Mouse (Mus musculus) left cerebral cortex, postnatal 25 days (tissue): ENCODE data around the gene Rrp8. TPM values are rescaled to one million over a fixed set of nuclear protein-coding genes. Genes with fewer than 3 reads are reported as not detected.

Experiments
- DNase-seq, 2 experiments: peaks; one replicate each; pipeline ENCODE4 v3.0.0; 2022; ENCODE audit warnings: low spot score in 2 of 2, mixed read lengths in 1 of 2
- intact Hi-C: fragments of 180-260 bp; cut with DNase I; formaldehyde crosslinking; loops from one replicate; pipeline ENCODE4 v1.15.1; 2025
- total RNA-seq, 2 experiments: library from RNA; stranded (reverse); gene quantifications; 2 replicates each; pipeline ENCODE4 v1.2.3; 2021

Gene Rrp8
- 10 to 100 TPM; 11.0 to 12.6 TPM for total RNA-seq

DNA sequence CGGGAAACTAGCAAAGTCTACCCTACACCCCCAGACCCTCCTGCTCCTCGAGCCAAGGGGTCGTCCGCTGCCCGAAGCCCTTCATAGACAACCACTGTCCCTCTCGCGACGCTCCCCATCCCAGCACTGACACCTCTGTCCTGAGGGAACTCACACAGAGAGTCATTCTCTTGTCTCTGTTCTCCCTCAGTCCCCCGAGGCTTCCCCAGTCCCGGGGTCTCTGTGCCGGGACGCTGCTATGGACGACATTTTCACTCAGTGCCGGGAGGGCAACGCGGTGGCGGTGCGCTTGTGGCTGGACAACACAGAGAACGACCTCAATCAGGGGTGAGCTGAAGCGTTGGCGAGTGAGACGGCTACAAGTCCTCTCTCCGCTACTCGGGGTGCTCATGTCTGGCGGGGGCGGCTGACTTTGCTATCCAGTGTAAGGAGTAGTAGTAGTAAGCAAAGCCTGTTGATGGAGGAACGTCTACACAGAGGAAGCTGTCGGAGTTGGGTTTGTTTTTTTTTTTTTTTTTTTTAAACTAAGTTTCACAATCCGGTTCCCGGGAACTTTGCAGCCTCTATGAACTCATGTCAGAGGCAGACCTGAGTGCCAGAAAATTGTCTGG lies at the start of gene Rrp8:
Rrp8 (minus strand) TSS at position 475 of the 611 bp plus-strand sequence.
- intact Hi-C loops, result loop anchor here (10.0 kb wide), 1 partner anchor 92 kb away; the partner anchor contains the start of genes Arfip2, Gm45799 and Timm10b
- peak; percentile 27 to 51 for DNase-seq

DNA sequence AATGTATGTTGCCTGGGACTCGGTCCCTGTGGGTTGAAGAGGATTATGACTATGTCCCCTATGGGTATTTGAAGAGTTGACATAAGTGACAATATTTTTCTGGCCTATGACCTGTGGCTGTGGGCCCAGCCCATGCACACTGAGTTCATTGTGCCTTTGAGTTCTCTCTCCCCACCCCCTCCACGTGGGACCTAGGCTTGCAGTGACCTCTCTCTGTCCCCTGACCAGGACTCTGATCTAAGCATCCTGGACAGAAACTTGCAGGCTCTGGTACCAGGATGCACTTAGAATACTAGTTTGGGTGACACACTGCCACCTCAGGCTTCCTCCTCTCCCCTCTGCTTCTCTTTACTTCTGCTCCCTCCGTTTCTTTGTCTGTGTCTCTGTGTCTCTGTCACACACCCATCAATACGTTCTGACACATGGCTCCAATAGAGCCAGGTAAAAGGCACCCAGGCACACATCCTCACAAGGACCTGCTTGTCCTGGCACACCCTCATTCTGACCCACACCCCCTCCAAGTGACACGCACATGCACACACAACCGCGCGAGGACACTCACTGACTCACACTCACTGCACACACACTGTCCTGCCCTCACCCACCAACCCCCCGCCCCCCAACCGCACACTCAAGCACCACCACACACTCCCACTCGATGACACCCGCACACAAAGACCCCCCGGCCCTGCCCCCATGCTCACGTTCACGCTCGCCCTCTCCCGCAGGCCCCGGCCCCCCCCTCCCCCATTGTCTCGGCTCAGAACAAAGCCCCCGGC lies 49.5 kb upstream of the Rrp8 start:
- intact Hi-C loops, result no loop called here

DNA sequence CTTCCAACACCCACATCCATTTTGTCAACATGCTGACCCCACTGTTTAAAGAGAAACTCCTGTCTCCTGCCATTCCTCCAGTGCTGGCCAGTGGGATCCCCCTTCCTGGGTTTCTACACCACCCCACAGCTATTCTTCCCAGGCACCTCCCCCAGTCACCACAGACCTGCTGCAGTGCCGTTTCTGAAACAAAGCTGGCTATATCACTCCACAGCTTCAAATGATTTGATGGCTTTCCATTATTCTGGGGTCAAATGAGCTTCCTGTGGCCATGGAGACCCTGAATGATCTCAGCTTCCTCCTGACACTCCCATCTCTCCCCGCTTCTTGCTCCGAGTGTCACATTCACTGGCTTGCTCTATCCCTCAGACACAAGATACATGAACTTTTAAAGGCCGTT lies 47.4 kb upstream of the Rrp8 start:
- intact Hi-C loops, result no loop called here
- no peak for DNase-seq

More for the DNA sequence above, 49.5 kb upstream of the Rrp8 start:
- DNase-seq, result no peak

DNA sequence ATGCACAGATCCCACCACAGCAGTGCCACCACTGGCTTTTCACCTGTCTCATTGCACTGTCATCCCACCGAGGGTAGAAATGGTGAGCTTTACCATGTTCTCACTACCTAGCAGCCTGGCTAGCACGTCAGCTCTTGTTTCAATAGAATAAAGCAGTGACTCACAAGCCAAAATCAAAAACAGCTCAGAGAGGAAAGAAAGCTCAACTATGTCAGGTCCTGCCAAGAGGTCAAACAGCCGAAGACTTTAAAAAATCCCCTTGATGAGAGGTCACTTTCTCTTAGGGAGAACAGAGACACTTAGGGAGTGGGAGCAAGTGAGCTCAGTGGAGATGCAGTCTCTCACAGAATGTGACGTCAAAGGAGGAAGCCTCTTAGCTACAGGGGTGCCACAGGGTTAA lies 46.7 kb upstream of the Rrp8 start:
- DNase-seq, result no peak
- intact Hi-C loops, result no loop called here

DNA sequence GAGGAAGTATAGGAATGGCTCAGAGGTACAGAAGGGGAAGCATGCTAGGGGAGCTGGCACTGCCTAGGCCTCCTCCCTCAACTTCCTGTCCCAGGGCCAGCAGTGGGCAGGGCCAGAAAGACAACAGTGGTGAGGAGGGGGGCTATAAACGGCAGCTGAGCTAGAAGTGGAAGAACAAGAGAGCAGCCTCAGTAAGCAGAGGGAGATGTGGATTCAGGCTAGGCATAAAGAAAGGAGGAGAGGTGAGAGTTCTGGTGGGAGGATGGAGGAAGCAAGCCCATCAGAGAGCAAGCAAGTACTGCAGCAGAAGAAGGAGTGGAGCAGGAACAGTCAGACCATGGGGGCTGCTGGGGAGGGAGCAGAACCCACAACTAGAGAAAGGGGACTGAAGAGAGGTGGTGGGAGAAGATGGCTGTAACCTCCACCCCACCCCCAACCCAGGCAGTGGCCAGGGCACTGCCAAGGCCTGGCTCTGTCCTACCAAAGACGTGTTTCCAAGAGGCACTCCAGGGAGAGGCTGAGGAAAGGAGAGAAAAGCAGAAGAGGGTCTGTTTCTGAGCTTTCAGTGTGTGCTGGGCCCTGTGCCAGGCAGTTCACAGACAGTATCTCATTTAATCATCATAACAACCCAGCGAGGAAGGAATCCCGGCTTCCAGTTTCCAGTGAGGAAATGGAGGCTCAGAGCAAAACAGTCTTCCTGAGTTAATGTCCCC lies 41.5 kb upstream of the Rrp8 start:
- peak in 1 of 2 experiments; percentile 58 for DNase-seq
- intact Hi-C loops, result no loop called here

DNA sequence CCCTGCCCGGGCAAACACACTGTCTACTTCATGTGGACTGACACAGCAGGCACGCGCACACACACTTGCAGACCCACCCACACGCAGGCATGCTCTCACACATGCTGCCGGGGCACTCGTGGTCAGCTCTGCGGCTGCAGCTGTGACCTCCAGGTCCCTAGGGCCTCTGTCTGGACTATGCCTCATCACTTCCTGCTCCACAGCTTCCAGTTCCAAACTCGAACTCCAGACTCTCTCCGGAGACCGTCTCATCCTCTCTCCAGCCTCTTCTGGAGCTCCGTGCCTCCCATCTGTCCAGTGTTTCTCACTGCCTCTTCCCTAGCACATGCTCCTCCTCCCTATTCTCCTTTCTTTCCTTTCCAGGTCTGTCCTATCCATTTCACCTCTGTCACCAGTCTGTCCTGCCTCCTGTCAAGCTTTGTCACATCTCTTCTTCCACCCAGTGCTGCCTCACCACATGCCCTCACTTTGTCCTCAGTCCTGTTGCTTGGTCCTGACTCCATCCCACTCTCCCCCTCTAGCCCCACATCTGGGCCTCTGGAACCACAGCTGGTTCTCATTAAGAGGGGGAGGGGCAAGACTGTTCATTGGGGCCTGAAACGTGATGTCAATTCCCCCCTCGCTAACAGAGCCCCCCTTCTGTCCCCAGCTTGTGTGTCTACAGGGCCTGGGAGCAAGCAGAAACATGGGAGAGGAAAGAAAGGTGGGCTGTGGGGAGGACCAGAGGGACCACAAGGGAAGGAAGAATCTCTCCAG lies 40.8 kb upstream of the Rrp8 start:
- DNase-seq, result no peak
- intact Hi-C loops, result no loop called here

DNA sequence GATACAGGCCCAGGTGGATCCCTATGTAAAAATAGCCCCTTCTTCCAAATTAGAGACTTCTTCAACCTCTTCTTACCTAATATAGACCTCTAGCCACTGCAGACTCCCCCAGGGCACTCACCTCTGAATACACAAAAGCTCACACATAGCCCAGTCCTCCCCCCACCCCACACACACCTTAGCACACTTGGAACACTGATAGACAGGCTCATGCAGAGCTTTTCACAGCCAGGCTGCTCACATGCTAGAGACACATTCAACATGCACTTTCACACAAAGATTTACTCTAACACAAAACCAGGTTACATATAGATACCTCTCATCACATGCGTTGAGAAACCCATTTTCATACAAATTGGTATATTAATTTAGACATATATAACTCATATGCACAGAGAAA lies 40.1 kb upstream of the Rrp8 start:
- no peak for DNase-seq
- intact Hi-C loops, result no loop called here

DNA sequence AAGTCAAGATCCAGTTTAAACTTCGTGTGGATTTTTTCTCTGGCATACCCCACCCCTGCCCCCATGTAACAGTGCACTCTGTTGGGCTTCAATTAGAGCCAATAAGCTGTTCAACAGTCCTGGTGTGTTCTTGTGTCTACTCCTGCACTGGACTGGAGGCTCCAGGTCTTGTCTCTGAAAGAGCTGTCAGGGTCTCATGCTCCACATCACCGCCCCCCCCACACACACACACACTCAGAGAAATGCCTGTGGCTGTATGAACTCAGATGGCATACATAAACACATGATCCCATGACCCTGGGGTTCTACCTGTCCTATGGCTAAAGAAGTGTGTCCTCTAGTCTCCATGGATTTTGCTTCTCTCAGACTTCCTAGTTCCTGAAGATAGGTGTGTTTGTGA lies 38.8 kb upstream of the Rrp8 start:
- DNase-seq, result no peak
- intact Hi-C loops, result no loop called here

DNA sequence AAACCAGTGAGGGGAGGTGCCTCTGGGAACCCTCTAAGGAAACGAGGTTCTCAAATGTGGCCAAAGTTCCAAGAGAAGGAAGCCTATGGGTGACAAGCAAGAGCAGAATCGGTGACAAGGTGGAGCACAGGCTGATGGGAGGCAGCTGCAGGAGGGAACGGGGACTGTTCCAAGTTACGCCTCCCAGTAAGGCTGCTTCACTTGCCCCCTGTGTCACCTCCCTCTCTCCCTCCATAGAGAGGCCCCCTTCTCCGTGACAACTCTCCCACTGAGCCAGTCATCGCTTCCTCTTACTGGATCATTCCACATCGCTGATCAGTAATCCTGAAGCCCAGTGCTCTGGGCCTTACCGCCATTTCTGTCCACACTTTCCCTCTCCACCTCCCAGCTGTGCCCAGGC lies 37.5 kb upstream of the Rrp8 start:
- intact Hi-C loops, result no loop called here
- no peak for DNase-seq

DNA sequence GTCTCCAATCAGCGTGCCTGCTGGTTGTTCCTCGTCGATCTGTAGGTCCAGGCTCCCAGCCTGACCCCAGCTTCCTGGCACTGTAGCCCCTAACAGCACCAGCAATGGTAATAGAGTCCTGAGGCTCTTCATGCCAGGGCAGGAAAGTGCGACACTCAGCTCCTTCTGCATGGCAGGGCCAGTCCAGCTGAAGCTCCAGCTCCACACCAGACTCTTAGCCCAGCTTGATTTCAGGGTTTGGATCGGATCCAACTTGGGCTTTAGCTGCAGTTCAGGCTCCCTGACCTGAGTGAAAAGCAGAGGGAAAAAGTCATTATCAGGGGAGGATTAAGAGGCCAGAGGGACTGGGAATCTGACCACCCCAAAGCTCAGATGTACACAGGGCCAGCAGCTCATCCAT lies 35.9 kb upstream of the Rrp8 start:
- DNase-seq, result no peak
- intact Hi-C loops, result no loop called here

DNA sequence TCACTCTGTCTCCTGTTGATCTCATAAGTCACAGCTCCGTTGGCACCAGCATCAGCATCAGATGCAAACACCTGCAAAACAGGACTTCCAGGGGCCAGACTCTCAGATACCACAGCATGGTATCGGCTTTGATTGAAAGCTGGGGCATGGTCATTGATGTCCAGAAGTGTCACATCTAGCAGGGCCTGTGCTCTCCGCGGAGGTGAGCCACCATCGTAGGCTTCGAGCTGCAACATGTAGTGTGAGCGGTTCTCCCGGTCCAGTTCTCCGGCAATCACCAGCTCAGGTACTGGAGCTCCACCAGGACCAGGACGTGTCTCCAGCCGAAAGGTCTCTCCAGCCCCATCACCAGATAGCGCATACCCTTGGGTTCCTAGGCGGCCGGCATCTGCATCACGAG lies 35.1 kb upstream of the Rrp8 start:
- intact Hi-C loops, result no loop called here
- DNase-seq, result no peak

DNA sequence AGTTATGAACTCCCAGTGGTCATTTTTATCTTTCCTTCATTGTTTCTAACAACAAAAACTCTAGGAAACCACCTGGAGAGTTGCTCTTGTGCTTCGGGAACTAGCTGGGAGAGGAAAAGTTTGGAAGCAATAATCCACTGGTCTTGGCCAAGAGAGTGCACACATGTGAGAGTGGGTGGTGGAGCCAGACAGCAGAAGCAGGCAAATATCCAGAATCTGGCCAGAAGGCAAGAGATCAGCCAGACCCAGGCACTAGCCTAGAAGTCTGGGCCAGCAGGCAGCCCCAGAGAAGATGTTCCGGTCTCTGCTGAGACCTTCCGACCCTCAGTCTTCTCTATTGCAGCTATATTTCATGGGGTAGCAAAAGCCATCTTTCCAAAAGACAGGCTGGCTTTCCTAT lies 32.8 kb upstream of the Rrp8 start:
- intact Hi-C loops, result no loop called here
- no peak for DNase-seq

DNA sequence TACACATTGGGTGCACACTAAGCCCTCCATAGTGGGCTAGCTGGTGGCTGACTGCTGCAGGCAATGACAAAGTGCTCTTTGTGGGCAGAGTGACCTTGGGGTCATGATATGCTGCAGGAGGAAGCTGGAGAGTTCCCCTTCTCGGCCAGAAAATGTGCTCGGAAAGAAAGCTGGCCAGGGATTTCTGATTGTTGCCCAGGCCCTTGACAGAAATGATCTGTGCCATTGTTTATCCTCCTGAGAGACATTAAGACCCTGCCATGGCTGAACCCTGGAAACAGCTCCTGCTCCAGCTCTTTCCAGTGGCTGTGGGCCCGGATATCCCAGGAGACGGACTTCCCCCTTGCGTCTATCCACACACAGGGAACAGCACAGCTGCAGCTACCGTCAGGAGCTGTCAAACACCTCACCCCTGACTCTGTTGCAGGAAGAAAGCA lies 30.6 kb upstream of the Rrp8 start:
- DNase-seq, result no peak
- intact Hi-C loops, result no loop called here

DNA sequence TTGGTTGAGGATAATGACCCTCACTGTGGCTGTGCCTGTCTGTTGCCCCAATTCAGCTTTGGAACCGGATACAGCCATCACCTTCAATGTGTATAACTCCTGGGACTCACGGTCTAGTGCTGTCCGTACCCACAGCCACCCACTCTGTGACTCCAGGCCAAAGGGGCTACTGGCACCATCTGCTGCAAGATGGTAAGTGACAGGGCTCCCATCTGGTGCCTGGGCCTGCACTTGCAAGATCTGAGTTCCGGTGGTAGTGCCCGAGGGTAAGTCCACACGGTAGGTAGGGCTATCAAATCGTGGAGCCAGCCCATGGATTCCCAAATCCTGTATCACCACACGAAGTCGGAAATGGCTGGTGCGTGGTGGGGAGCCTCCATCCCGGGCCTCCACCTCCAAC lies 27.1 kb upstream of the Rrp8 start:
- DNase-seq, result no peak
- intact Hi-C loops, result no loop called here

DNA sequence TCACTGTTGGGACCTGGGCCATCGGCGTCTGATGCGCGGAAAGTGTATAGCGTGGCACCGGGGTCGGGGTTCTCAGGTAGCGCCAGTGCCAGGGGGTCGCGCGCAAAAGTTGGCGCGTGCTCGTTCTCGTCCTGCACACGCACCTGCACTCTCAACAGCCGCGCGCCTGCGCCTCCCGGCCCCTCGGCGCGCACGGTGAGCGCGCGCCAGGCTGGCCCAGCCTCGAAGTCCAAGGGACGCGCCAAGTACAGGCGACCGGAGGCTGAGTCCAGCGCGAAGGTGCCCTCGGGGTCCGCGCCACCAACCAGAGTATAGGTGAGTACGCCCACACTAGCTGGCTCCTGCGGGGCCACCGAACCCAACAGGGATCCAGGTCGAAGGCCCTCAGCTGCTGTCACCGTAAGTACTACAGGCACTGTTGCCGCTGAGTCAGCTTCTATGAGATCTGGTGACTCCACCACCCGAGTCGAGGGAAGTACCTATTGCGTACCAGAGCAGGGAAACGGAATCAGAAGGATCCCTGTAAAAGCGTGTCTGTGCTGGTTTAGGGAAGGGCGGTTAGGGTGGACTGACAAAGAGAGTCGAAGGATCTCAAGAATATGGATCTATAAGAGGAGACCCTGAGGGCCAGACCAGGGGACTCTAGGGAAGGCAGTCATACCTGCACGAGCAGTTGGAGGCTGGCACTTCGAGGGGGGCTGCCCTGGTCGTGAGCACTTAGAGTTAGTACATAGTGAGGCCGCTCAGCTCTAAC lies 25.5 kb upstream of the Rrp8 start:
- DNase-seq, result no peak
- intact Hi-C loops, result no loop called here

DNA sequence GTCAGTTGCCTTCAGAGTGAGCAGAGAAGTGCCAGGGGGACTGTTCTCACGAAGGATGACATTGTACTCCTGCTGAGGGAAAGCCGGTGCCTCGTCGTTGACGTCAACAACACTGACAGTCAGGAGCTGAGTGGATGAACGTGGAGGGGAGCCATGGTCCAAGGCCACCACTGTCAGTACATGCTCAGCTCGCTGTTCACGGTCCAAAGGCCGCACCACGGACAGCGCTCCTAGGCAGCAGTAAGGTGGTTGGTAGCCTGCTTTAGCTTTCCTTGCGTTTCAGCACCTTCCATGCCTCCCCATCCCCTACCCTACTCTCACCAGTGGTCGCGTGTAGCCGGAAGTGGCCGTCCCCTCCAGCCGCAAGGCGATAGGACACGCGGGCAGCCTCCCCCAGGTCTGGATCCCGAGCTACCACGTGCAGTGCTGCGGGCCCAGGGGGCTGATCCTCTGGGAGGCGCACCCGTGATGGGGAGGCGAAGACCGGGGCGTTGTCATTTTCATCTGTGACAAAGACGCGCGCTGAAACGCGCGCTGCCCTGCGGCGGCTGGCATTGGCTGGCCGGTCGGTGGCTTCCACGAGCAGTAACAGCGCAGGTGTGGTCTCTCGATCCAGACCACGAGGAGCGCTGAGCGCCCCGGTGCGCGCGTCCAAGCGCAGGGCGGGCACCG lies 24.8 kb upstream of the Rrp8 start:
- no peak for DNase-seq
- intact Hi-C loops, result no loop called here

DNA sequence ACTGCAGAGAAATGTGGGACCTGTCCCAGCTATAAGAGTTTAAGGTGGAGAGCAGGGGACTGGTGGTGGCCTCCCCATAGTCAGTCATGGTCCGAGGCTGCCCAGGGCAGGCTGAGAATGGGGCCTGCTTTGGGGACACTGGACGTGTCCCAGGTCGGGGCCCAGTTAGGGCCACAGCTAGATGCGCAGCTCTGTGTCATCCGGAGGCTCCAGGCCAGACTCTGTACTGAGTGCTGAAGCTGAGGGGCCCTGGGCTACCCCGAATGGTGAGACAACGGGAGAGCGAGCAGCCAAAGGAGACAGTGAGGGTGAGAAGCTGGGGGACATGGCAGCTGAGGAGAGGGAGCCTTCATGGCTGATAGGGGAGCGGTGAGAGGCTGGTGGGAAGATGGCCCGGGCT lies 16.1 kb upstream of the Rrp8 start:
- DNase-seq, result no peak
- intact Hi-C loops, result loop anchor here (2.0 kb wide), 1 partner anchor 58 kb away; the partner anchor contains the start of gene Mrpl17

DNA sequence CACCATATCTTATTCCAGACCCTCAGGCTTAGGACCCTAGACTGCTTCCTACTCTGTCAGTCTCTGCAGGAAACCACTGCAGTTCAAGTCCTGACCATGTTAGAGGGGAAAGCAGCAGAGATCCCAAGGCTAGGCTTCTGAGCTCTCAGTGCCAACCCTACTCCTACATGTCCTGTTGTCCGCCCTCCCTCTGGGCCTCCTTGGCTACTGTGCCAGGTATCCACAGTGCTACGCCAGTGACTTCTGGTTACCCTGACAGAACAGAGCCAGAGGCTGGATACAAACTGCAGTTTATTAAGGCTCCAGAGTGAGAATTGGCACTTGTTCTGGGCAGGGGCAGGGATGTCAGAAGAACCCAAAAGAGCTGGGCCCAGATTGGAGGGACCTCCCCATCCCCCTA lies 15.5 kb upstream of the Rrp8 start:
- no peak for DNase-seq
- intact Hi-C loops, result loop anchor here (2.0 kb wide), 1 partner anchor 58 kb away; the partner anchor contains the start of gene Mrpl17
